Mouse (Mus musculus) MEL (cell line): ENCODE measurements around the gene Tmem115. TPM values are rescaled to one million over a fixed set of nuclear protein-coding genes. Genes with fewer than 3 reads are reported as not detected.

Experiments used
- DNase-seq: peaks from one replicate; pipeline ENCODE4 v3.0.0; 2011; ENCODE audit warnings: low read depth, low spot score
- H3K27ac ChIP-seq: 2 replicates; pipeline ENCODE4 v1.5.1; 2012; ENCODE audit warnings: low read depth, mild to moderate bottlenecking, control low read depth, low read length, moderate library complexity; ENCODE audit not compliant: control insufficient read depth
- H3K27me3 ChIP-seq, 2 experiments: fragments of 150-350 bp in 1 of 2; sonication (generic) in 1 of 2; 2 replicates each; pipeline ENCODE4 v1.6.1; 2012; ENCODE audit warnings: low read length in 2 of 2, mild to moderate bottlenecking in 2 of 2, improper control_type of control experiment in 1 of 2, moderate library complexity in 1 of 2; ENCODE audit not compliant: insufficient read depth in 2 of 2, control insufficient read depth in 1 of 2
- H3K36me3 ChIP-seq, 2 experiments: 2 replicates each; pipeline ENCODE4 v1.6.1; 2012 to 2014; ENCODE audit warnings: low read length in 2 of 2, improper control_type of control experiment in 1 of 2, inconsistent platforms in 1 of 2, mild to moderate bottlenecking in 1 of 2; ENCODE audit not compliant: insufficient read depth in 2 of 2, control insufficient read depth in 1 of 2
- H3K4me1 ChIP-seq, 2 experiments: fragments of 150-350 bp in 1 of 2; sonication (generic) in 1 of 2; 2 replicates each; pipeline ENCODE4 v1.6.1; 2012; ENCODE audit warnings: low read length in 2 of 2, improper control_type of control experiment in 1 of 2, mild to moderate bottlenecking in 1 of 2; ENCODE audit not compliant: insufficient read depth in 2 of 2, control insufficient read depth in 1 of 2
- H3K4me3 ChIP-seq, 2 experiments: fragments of 150-350 bp in 1 of 2; sonication (generic) in 1 of 2; 2 replicates each; pipeline ENCODE4 v1.5.1; 2012; ENCODE audit warnings: low read depth in 2 of 2, low read length in 2 of 2, mild to moderate bottlenecking in 2 of 2, moderate library complexity in 2 of 2, control low read depth in 1 of 2, improper control_type of control experiment in 1 of 2; ENCODE audit not compliant: control insufficient read depth in 1 of 2, insufficient read depth in 1 of 2
- H3K79me2 ChIP-seq: 2 replicates; pipeline ENCODE4 v1.6.1; 2012; ENCODE audit warnings: mild to moderate bottlenecking, low read length, moderate library complexity; ENCODE audit not compliant: control insufficient read depth, poor library complexity, insufficient read depth
- H3K9ac ChIP-seq: 2 replicates; pipeline ENCODE4 v1.6.1; 2012; ENCODE audit warnings: low read depth, mild to moderate bottlenecking, control low read depth, low read length, moderate library complexity; ENCODE audit not compliant: control insufficient read depth, poor library complexity, severe bottlenecking
- H3K9me3 ChIP-seq: fragments of 150-350 bp; sonication (generic); replicated peaks from 2 replicates; pipeline ENCODE4 v1.6.1; 2012; ENCODE audit warnings: mild to moderate bottlenecking, low read length, improper control_type of control experiment, moderate library complexity; ENCODE audit not compliant: insufficient read depth
- BHLHE40 ChIP-seq: IDR thresholded peaks from 2 replicates; pipeline ENCODE4 v1.6.1; 2012; ENCODE audit warnings: low read depth, mild to moderate bottlenecking, inconsistent platforms, low read length, improper control_type of control experiment, borderline replicate concordance
- CHD1 ChIP-seq: IDR thresholded peaks from 2 replicates; pipeline ENCODE4 v1.6.1; 2012; ENCODE audit warnings: low read depth, mild to moderate bottlenecking, inconsistent platforms, low read length, improper control_type of control experiment
- CHD2 ChIP-seq: IDR thresholded peaks from 2 replicates; pipeline ENCODE4 v1.6.1; 2011; ENCODE audit warnings: low read length, improper control_type of control experiment
- ELF1 ChIP-seq: IDR thresholded peaks from 2 replicates; pipeline ENCODE4 v1.6.1; 2014; ENCODE audit warnings: low read depth, mild to moderate bottlenecking, inconsistent platforms, low read length, improper control_type of control experiment, moderate library complexity
- GABPA ChIP-seq: IDR thresholded peaks from 2 replicates; pipeline ENCODE4 v1.6.1; 2012; ENCODE audit warnings: low read depth, mild to moderate bottlenecking, inconsistent platforms, low read length, improper control_type of control experiment, moderate library complexity
- GATA1 ChIP-seq: IDR thresholded peaks from 2 replicates; pipeline ENCODE4 v1.6.1; 2011; ENCODE audit warnings: low read depth, low read length, improper control_type of control experiment
- HCFC1 ChIP-seq: IDR thresholded peaks from 2 replicates; pipeline ENCODE4 v1.6.1; 2012; ENCODE audit warnings: low read depth, mild to moderate bottlenecking, inconsistent platforms, low read length, improper control_type of control experiment, moderate library complexity
- MAFK ChIP-seq: IDR thresholded peaks from 2 replicates; pipeline ENCODE4 v1.6.1; 2011; ENCODE audit warnings: low read depth, mild to moderate bottlenecking, low read length, improper control_type of control experiment, borderline replicate concordance
- MXI1 ChIP-seq: IDR thresholded peaks from 2 replicates; pipeline ENCODE4 v1.6.1; 2011; ENCODE audit warnings: mild to moderate bottlenecking, low read depth, low read length, improper control_type of control experiment
- NELFE ChIP-seq: IDR thresholded peaks from 2 replicates; pipeline ENCODE4 v1.6.1; 2011; ENCODE audit warnings: low read depth, low read length, improper control_type of control experiment
- POLR2A ChIP-seq, 2 experiments: IDR thresholded peaks; 2 replicates each; pipeline ENCODE4 v1.6.1; 2011 to 2012; ENCODE audit warnings: low read length in 2 of 2, mild to moderate bottlenecking in 2 of 2, control low read depth in 1 of 2, improper control_type of control experiment in 1 of 2, low read depth in 1 of 2, moderate library complexity in 1 of 2; ENCODE audit not compliant: control insufficient read depth in 1 of 2, insufficient read depth in 1 of 2, poor library complexity in 1 of 2
- RCOR1 ChIP-seq: IDR thresholded peaks from 2 replicates; pipeline ENCODE4 v1.6.1; 2012; ENCODE audit warnings: low read depth, mild to moderate bottlenecking, inconsistent platforms, low read length, improper control_type of control experiment
- SIN3A ChIP-seq: IDR thresholded peaks from 2 replicates; pipeline ENCODE4 v1.6.1; 2012; ENCODE audit warnings: low read length, improper control_type of control experiment, inconsistent platforms
- SMC3 ChIP-seq: IDR thresholded peaks from 2 replicates; pipeline ENCODE4 v1.6.1; 2011; ENCODE audit warnings: low read depth, low read length, improper control_type of control experiment
- TCF12 ChIP-seq: IDR thresholded peaks from 2 replicates; pipeline ENCODE4 v1.6.1; 2014; ENCODE audit warnings: low read depth, mild to moderate bottlenecking, inconsistent platforms, low read length, improper control_type of control experiment, moderate library complexity
- ZKSCAN1 ChIP-seq: IDR thresholded peaks from 2 replicates; pipeline ENCODE4 v1.6.1; 2012; ENCODE audit warnings: low read depth, mild to moderate bottlenecking, inconsistent platforms, low read length, improper control_type of control experiment, moderate library complexity
- ZMIZ1 ChIP-seq: IDR thresholded peaks from 2 replicates; pipeline ENCODE4 v1.6.1; 2012; ENCODE audit warnings: low read depth, mild to moderate bottlenecking, inconsistent platforms, low read length, improper control_type of control experiment, moderate library complexity
- ZNF384 ChIP-seq: IDR thresholded peaks from 2 replicates; pipeline ENCODE4 v1.6.1; 2012; ENCODE audit warnings: low read depth, mild to moderate bottlenecking, inconsistent platforms, low read length, improper control_type of control experiment
- polyA plus RNA-seq, 2 experiments: library from polyadenylated mRNA; stranded (reverse) in 1 of 2; unstranded in 1 of 2; fragments of >175 nt in 1 of 2; fragments of >200 nt in 1 of 2; gene quantifications; 2 replicates each; pipeline versions ENCODE4 v1.2.1 to v1.2.4; 2012; ENCODE audit warnings: low replicate concordance in 2 of 2, low read depth in 1 of 2; ENCODE audit not compliant: insufficient read length in 2 of 2, insufficient read depth in 1 of 2, missing spikeins in 1 of 2
- total RNA-seq: library from RNA; depleted of rRNA; stranded (reverse); fragments of 300-350 nt; gene quantifications from 2 replicates; pipeline ENCODE4 v1.2.3, GENCODE M21; 2012

Gene Tmem115
- total and polyA plus RNA-seq, 3 experiments, result 34.6 to 39.3 TPM; not detected in 1

- TF ChIP-seq RCOR1 (peak; percentile 0; the same call in 1 of the 2 replicates), MAFK (no peak), GATA1 (no peak), SMC3 (no peak), HCFC1 (peak; percentile 78), ZKSCAN1 (no peak), TCF12 (peak; percentile 68; the same call in 1 of the 2 replicates), ZNF384 (no peak), POLR2A (IDR thresholded peaks at IDR 0.05; ENCODE audit: control insufficient read depth in 1 of 2, insufficient read depth in 1 of 2, low read depth in 1 of 2, low read length in 2 of 2, poor library complexity in 1 of 2) (peak; percentile 93), ELF1 (peak; percentile 84), CHD2 (no peak), NELFE (peak; percentile 94), BHLHE40 (peak; percentile 28; the same call in 1 of the 2 replicates)
- TF ChIP-seq, all 39 proteins: peak for 20
Observed at GRCm38 (mm10) chr9:107554319-107554825, 20.6 kb downstream of the Tmem115 start (continued).

DNA sequence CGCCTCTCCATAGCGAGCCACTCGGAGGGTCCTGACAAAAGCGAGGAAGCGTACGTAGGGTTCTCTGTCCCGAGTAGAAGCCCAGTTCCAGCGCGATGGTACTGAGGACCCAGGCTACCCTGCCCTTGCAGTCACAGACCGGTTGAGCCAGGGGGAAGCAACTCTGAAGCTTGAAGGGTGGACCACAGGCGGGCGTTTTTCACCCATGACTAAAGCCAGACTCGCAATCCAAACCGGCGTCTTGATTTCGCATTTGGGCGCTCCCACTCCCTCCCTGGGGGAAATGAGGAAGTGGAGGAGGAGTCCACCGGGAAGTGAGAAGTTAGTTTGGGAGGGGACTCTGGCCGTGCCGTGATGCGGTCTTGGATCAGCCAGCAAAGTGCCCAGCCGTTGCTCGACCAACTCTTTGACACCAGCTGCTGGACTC lies 21.3 kb downstream of the Tmem115 start:
- DNase-seq, result peak; percentile 84
- Histone ChIP-seq H3K27me3 (no peaks in the 10 kb centered on the region), H3K79me2 (peaks cover 35% of the 10 kb centered on the region), H3K27ac (peak overlapping the region; percentile 90), H3K36me3 (peaks cover 7 to 29% of the 10 kb centered on the region in 2 experiments; a peak in 3 of 4 replicates), H3K4me1 (peaks cover 10 to 33% of the 10 kb centered on the region in 2 experiments), H3K9ac (peak overlapping the region; percentile 94), H3K4me3 (peak overlapping the region; percentile 82 to 91), H3K9me3 (no peaks in the 10 kb centered on the region)
- TF ChIP-seq SIN3A (peak; percentile 25; the same call in 1 of the 2 replicates), GABPA (no peak), RCOR1 (peak; percentile 55; the same call in 1 of the 2 replicates), HCFC1 (no peak), ZMIZ1 (no peak)

DNA sequence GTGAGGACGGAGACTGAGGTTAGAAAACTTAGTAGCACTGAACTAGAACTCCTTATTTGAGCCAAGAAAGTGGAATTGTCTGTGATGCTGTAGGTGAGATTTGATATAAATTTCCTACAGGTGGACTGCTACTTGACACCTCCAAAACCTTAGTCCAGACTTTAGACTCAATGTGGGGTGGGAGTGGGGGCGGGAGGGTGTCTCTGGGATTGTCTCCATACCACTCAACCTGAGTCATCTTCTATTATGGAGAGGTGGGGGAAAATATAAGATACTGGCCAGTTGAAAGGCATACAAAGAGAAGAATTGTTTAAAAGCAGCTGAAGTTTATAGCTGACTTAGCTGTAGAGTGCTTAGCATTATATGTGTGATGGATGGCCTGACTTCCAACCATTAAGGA lies 22.0 kb downstream of the Tmem115 start:
- no peak for DNase-seq
- Histone ChIP-seq H3K9me3 (no peaks in the 10 kb centered on the region), H3K4me1 (peaks cover 10 to 33% of the 10 kb centered on the region in 2 experiments), H3K4me3 (peak overlapping the region; percentile 82 to 91), H3K79me2 (peaks cover 35% of the 10 kb centered on the region), H3K27me3 (no peaks in the 10 kb centered on the region), H3K36me3 (peaks cover 10 to 29% of the 10 kb centered on the region in 2 experiments; a peak in 3 of 4 replicates), H3K27ac (peak overlapping the region; percentile 90), H3K9ac (peak overlapping the region; percentile 94)
- TF ChIP-seq CHD1 (0 out of 2 replicates have a peak, but pooled peaks have one; percentile 22), MXI1 (no peak)
